Mouse (Mus musculus): Measurements from ENCODE around the gene Gsg1l. TPM values are rescaled to one million over a fixed set of nuclear protein-coding genes. Genes with fewer than 3 reads are reported as not detected.

Gene Gsg1l
- polyA plus RNA-seq, 1 experiment from 2014 or later: 0.70 TPM

GRCm38 (mm10) chr7:125847528-125847866 lies 234.7 kb downstream of the Gsg1l start:
- H3K4me3 ChIP-seq (ENCODE audit: low read depth, low read length): no peak overlapping the region
- ATAC-seq (replicated peaks; ENCODE audit: insufficient number of reproducible peaks, low FRiP score, low TSS enrichment, low read depth) (no peak), DNase-seq (ENCODE audit: low spot score) (no peak)
- H3K9me3 ChIP-seq (replicated peaks; ENCODE audit: control insufficient read depth, low read length): no peaks in the 10 kb centered on the region
- 98% methylated on average over 2 of the region's 2 CpGs for WGBS
- H3K4me2 ChIP-seq (ENCODE audit: low read depth, low read length): no peak overlapping the region
- no peak overlapping the region for H3K27ac ChIP-seq (replicated peaks; ENCODE audit: low read depth, low read length)
- H3K9ac ChIP-seq (replicated peaks; ENCODE audit: low read length): no peak overlapping the region
- no peaks in the 10 kb centered on the region for H3K4me1 ChIP-seq (ENCODE audit: control insufficient read depth, insufficient read depth, low read length)
- H3K27me3 ChIP-seq (ENCODE audit: control insufficient read depth, insufficient read depth, low read length): no peaks in the 10 kb centered on the region
- no peaks in the 10 kb centered on the region for H3K36me3 ChIP-seq (replicated peaks; ENCODE audit: control insufficient read depth, insufficient read depth, low read depth, low read length)

- Histone ChIP-seq H3K4me2 (ENCODE audit: low read depth, low read length) (no peak overlapping the region), H3K4me3 (ENCODE audit: low read depth, low read length) (no peak overlapping the region), H3K4me1 (ENCODE audit: control insufficient read depth, insufficient read depth, low read length) (no peaks in the 10 kb centered on the region), H3K27me3 (ENCODE audit: control insufficient read depth, insufficient read depth, low read length) (no peaks in the 10 kb centered on the region), H3K9ac (replicated peaks; ENCODE audit: low read length) (no peak overlapping the region), H3K9me3 (replicated peaks; ENCODE audit: control insufficient read depth, low read length) (no peaks in the 10 kb centered on the region), H3K27ac (replicated peaks; ENCODE audit: low read depth, low read length) (no peak overlapping the region), H3K36me3 (replicated peaks; ENCODE audit: control insufficient read depth, insufficient read depth, low read depth, low read length) (no peaks in the 10 kb centered on the region)
- DNase-seq (ENCODE audit: low spot score) (no peak), ATAC-seq (replicated peaks; ENCODE audit: insufficient number of reproducible peaks, low FRiP score, low TSS enrichment, low read depth) (no peak)
- 85% methylated on average over 8 of the region's 8 CpGs for WGBS
Measured at GRCm38 (mm10) chr7:125846866-125847527, 235.2 kb downstream of the Gsg1l start.

GRCm38 (mm10) chr7:125845611-125846010 lies 236.6 kb downstream of the Gsg1l start:
- H3K36me3 ChIP-seq (replicated peaks; ENCODE audit: control insufficient read depth, insufficient read depth, low read depth, low read length): no peaks in the 10 kb centered on the region
- DNase-seq (ENCODE audit: low spot score): no peak
- no peak overlapping the region for H3K27ac ChIP-seq (replicated peaks; ENCODE audit: low read depth, low read length)
- H3K4me3 ChIP-seq (ENCODE audit: low read depth, low read length): no peak overlapping the region
- WGBS: 58% methylated on average over 1 of the region's 1 CpGs
- no peak for ATAC-seq (replicated peaks; ENCODE audit: insufficient number of reproducible peaks, low FRiP score, low TSS enrichment, low read depth)
- no peak overlapping the region for H3K9ac ChIP-seq (replicated peaks; ENCODE audit: low read length)
- no peaks in the 10 kb centered on the region for H3K9me3 ChIP-seq (replicated peaks; ENCODE audit: control insufficient read depth, low read length)
- no peaks in the 10 kb centered on the region for H3K27me3 ChIP-seq (ENCODE audit: control insufficient read depth, insufficient read depth, low read length)
- H3K4me2 ChIP-seq (ENCODE audit: low read depth, low read length): no peak overlapping the region
- no peaks in the 10 kb centered on the region for H3K4me1 ChIP-seq (ENCODE audit: control insufficient read depth, insufficient read depth, low read length)

GRCm38 (mm10) chr7:125838078-125838742 lies 244.0 kb downstream of the Gsg1l start:
- H3K27me3 ChIP-seq (ENCODE audit: control insufficient read depth, insufficient read depth, low read length): no peaks in the 10 kb centered on the region
- ATAC-seq (replicated peaks; ENCODE audit: insufficient number of reproducible peaks, low FRiP score, low TSS enrichment, low read depth) (peak; percentile 44; the same call in 1 of the 2 replicates), DNase-seq (ENCODE audit: low spot score) (peak; percentile 50)
- 26% methylated on average over 5 of the region's 5 CpGs for WGBS
- no peaks in the 10 kb centered on the region for H3K9me3 ChIP-seq (replicated peaks; ENCODE audit: control insufficient read depth, low read length)
- H3K4me2 ChIP-seq (ENCODE audit: low read depth, low read length): no peak overlapping the region
- H3K4me1 ChIP-seq (ENCODE audit: control insufficient read depth, insufficient read depth, low read length): no peaks in the 10 kb centered on the region; the same call in 1 of the 2 replicates
- no peak overlapping the region; the same call in 1 of the 2 replicates for H3K9ac ChIP-seq (replicated peaks; ENCODE audit: low read length)
- no peaks in the 10 kb centered on the region for H3K36me3 ChIP-seq (replicated peaks; ENCODE audit: control insufficient read depth, insufficient read depth, low read depth, low read length)
- no peak overlapping the region for H3K4me3 ChIP-seq (ENCODE audit: low read depth, low read length)
- H3K27ac ChIP-seq (replicated peaks; ENCODE audit: low read depth, low read length): peak overlapping the region; percentile 47; the same call in 1 of the 2 replicates

DNA sequence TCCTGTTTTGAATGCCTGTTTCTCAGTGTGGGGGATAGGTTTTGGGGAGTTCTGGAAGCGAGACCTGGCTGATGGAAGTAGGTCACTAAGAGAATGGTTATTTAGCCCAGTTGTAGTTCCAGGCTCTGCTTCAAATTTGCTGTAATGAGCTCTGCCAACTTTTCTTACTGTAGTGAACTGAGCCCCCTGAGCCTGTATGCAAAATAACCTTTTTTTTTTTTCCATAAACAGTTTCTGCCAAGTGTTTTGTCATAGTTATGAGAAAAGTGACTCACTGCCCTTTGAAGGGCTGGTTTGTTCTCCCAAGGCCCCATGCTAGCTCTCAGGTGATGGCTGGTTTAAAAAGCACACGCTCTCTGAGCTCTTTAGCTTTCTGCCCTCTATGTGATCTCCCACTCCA lies 248.7 kb downstream of the Gsg1l start:
- no peak overlapping the region for H3K27ac ChIP-seq (replicated peaks; ENCODE audit: low read depth, low read length)
- H3K4me2 ChIP-seq (ENCODE audit: low read depth, low read length): no peak overlapping the region
- no peak overlapping the region for H3K4me3 ChIP-seq (ENCODE audit: low read depth, low read length)
- no peaks in the 10 kb centered on the region for H3K27me3 ChIP-seq (ENCODE audit: control insufficient read depth, insufficient read depth, low read length)
- WGBS: 87% methylated on average over 2 of the region's 2 CpGs
- H3K36me3 ChIP-seq (replicated peaks; ENCODE audit: control insufficient read depth, insufficient read depth, low read depth, low read length): no peaks in the 10 kb centered on the region; the same call in none of the 2 replicates
- H3K9ac ChIP-seq (replicated peaks; ENCODE audit: low read length): no peak overlapping the region
- ATAC-seq (replicated peaks; ENCODE audit: insufficient number of reproducible peaks, low FRiP score, low TSS enrichment, low read depth): no peak
- H3K4me1 ChIP-seq (ENCODE audit: control insufficient read depth, insufficient read depth, low read length): peaks cover 4% of the 10 kb centered on the region
- DNase-seq (ENCODE audit: low spot score): no peak
- no peaks in the 10 kb centered on the region for H3K9me3 ChIP-seq (replicated peaks; ENCODE audit: control insufficient read depth, low read length)

GRCm38 (mm10) chr7:125832767-125833166 lies 249.4 kb downstream of the Gsg1l start:
- H3K9ac ChIP-seq (replicated peaks; ENCODE audit: low read length): no peak overlapping the region
- no peak overlapping the region for H3K4me2 ChIP-seq (ENCODE audit: low read depth, low read length)
- H3K36me3 ChIP-seq (replicated peaks; ENCODE audit: control insufficient read depth, insufficient read depth, low read depth, low read length): no peaks in the 10 kb centered on the region; the same call in none of the 2 replicates
- ATAC-seq (replicated peaks; ENCODE audit: insufficient number of reproducible peaks, low FRiP score, low TSS enrichment, low read depth) (no peak), DNase-seq (ENCODE audit: low spot score) (no peak)
- 58% methylated on average over 1 of the region's 1 CpGs for WGBS
- no peaks in the 10 kb centered on the region for H3K27me3 ChIP-seq (ENCODE audit: control insufficient read depth, insufficient read depth, low read length)
- no peak overlapping the region for H3K27ac ChIP-seq (replicated peaks; ENCODE audit: low read depth, low read length)
- no peaks in the 10 kb centered on the region for H3K9me3 ChIP-seq (replicated peaks; ENCODE audit: control insufficient read depth, low read length)
- H3K4me1 ChIP-seq (ENCODE audit: control insufficient read depth, insufficient read depth, low read length): peaks cover 4% of the 10 kb centered on the region
- H3K4me3 ChIP-seq (ENCODE audit: low read depth, low read length): no peak overlapping the region

GRCm38 (mm10) chr7:125829121-125829666 lies 253.0 kb downstream of the Gsg1l start:
- H3K27ac ChIP-seq (replicated peaks; ENCODE audit: low read depth, low read length): no peak overlapping the region
- no peak overlapping the region for H3K9ac ChIP-seq (replicated peaks; ENCODE audit: low read length)
- ATAC-seq (replicated peaks; ENCODE audit: insufficient number of reproducible peaks, low FRiP score, low TSS enrichment, low read depth): no peak
- DNase-seq (ENCODE audit: low spot score): peak; percentile 33
- H3K4me3 ChIP-seq (ENCODE audit: low read depth, low read length): no peak overlapping the region
- H3K4me2 ChIP-seq (ENCODE audit: low read depth, low read length): no peak overlapping the region
- peaks cover 4% of the 10 kb centered on the region; the same call in 1 of the 2 replicates for H3K4me1 ChIP-seq (ENCODE audit: control insufficient read depth, insufficient read depth, low read length)
- no peaks in the 10 kb centered on the region for H3K9me3 ChIP-seq (replicated peaks; ENCODE audit: control insufficient read depth, low read length)
- no peaks in the 10 kb centered on the region; the same call in none of the 2 replicates for H3K36me3 ChIP-seq (replicated peaks; ENCODE audit: control insufficient read depth, insufficient read depth, low read depth, low read length)
- 34% methylated on average over 3 of the region's 3 CpGs for WGBS
- H3K27me3 ChIP-seq (ENCODE audit: control insufficient read depth, insufficient read depth, low read length): no peaks in the 10 kb centered on the region

DNA sequence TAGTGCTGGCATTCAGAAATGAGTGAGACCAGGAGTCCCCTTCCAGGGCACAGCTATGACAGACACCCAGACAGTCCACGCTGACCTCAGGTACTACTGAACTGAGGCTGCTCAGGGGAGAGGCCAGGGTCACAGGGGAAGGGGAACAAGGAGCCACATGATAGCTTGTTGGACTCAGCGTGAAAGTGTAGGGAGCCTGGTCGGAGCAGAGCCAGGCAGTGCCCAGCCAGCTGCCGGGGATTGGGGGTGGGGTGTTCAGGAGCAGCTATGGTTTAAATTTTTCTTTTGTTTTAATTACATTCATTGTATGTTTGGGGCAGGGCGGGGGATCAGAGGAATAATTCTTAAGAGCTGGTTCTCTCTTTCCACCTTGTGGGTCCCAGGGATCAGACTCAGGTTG lies 253.7 kb downstream of the Gsg1l start:
- DNase-seq (ENCODE audit: low spot score) (no peak), ATAC-seq (replicated peaks; ENCODE audit: insufficient number of reproducible peaks, low FRiP score, low TSS enrichment, low read depth) (no peak)
- Histone ChIP-seq H3K4me3 (ENCODE audit: low read depth, low read length) (no peak overlapping the region), H3K9me3 (replicated peaks; ENCODE audit: control insufficient read depth, low read length) (no peaks in the 10 kb centered on the region), H3K4me2 (ENCODE audit: low read depth, low read length) (no peak overlapping the region), H3K27me3 (ENCODE audit: control insufficient read depth, insufficient read depth, low read length) (no peaks in the 10 kb centered on the region), H3K36me3 (replicated peaks; ENCODE audit: control insufficient read depth, insufficient read depth, low read depth, low read length) (no peaks in the 10 kb centered on the region; the same call in none of the 2 replicates), H3K27ac (replicated peaks; ENCODE audit: low read depth, low read length) (no peak overlapping the region), H3K9ac (replicated peaks; ENCODE audit: low read length) (no peak overlapping the region), H3K4me1 (ENCODE audit: control insufficient read depth, insufficient read depth, low read length) (peaks cover 4% of the 10 kb centered on the region; the same call in 1 of the 2 replicates)
- 68% methylated on average over 5 of the region's 5 CpGs for WGBS

Measured in embryonic facial prominence, embryonic 11.5 days (tissue).